Mouse (Mus musculus) small intestine, adult 2 months (tissue): ENCODE data around the gene Ogn.

Source experiments
- CTCF ChIP-seq: fragments of 200-500 bp; IDR thresholded peaks from 2 replicates; pipeline ENCODE4 v1.5.1; 2012; ENCODE audit warnings: low read depth, mild to moderate bottlenecking, control low read depth, inconsistent platforms, low read length, moderate library complexity, mixed read lengths; ENCODE audit not compliant: insufficient replicate concordance, insufficient read length; ENCODE audit errors: extremely low read depth
- POLR2A ChIP-seq: fragments of 200-500 bp; IDR thresholded peaks from 2 replicates; pipeline ENCODE4 v1.6.1; 2012; ENCODE audit warnings: low read depth, mild to moderate bottlenecking, control low read depth, inconsistent platforms, low read length, moderate library complexity

- TF ChIP-seq POLR2A (no peak), CTCF (no peak)
Measured at GRCm38 (mm10) chr13:49603603-49604002, 4.2 kb upstream of the Ogn start.
